Mouse (Mus musculus): Measurements from ENCODE around the gene Itsn2. TPM values are rescaled to one million over a fixed set of nuclear protein-coding genes. Genes with fewer than 3 reads are reported as not detected.

The Itsn2 gene
- polyA plus RNA-seq, 1 experiment: 20.5 TPM

Other genes with a start within 250 kb of the Itsn2 start
- 25.2 and 32.9 TPM in 2 replicates for gene Ncoa1, start 115.5 kb upstream of the Itsn2 start, polyA plus RNA-seq (2012; ENCODE audit: insufficient read depth, insufficient read length, missing spikeins)
- gene Gm3625, start 289 bp downstream of the Itsn2 start, polyA plus RNA-seq (2012; ENCODE audit: insufficient read depth, insufficient read length, missing spikeins): not detected in 2 replicates
- gene Fam228a, start 145.8 kb downstream of the Itsn2 start, polyA plus RNA-seq (2012; ENCODE audit: insufficient read depth, insufficient read length, missing spikeins): 0.50 and 0.83 TPM in 2 replicates
- 2.9 and 3.2 TPM in 2 replicates for gene Pfn4, start 176.4 kb downstream of the Itsn2 start, polyA plus RNA-seq (2012; ENCODE audit: insufficient read depth, insufficient read length, missing spikeins)
- 14.4 and 23.9 TPM in 2 replicates for gene Fam228b, start 176.6 kb downstream of the Itsn2 start, polyA plus RNA-seq (2012; ENCODE audit: insufficient read depth, insufficient read length, missing spikeins)
- 164 and 180 TPM in 2 replicates for gene Sf3b6, start 224.9 kb downstream of the Itsn2 start, polyA plus RNA-seq (2012; ENCODE audit: insufficient read depth, insufficient read length, missing spikeins)
- 1.4 and 2.5 TPM in 2 replicates for gene Fkbp1b, start 249.0 kb downstream of the Itsn2 start, polyA plus RNA-seq (2012; ENCODE audit: insufficient read depth, insufficient read length, missing spikeins)